Mouse (Mus musculus): ENCODE results near the gene Higd1b. TPM values are rescaled to one million over a fixed set of nuclear protein-coding genes. Genes with fewer than 3 reads are reported as not detected.

Gene Higd1b
- polyA plus RNA-seq, 1 experiment from 2014 or later = not detected

DNA sequence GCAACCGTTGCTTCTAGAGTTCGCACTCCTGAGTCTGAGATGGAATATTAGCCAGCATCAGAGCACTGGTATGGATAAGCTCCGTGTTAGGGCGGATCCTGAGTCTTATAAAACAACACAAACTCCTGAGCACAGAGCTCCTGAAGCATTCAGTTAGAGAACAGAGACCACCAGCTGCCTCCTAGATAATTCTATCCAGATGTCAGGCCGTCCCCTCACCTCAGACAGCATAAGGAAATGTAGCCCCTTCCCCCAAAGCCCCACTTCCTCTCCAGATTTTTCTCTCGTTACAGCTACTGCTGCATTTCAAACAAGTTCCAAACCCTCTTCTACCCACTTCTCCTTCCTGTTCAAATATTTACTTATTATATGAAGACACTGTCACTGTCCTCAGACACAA lies 20.3 kb downstream of the Higd1b start:
- H3K4me2 ChIP-seq (ENCODE audit: low read depth, low read length) = no peak overlapping the region
- H3K4me1 ChIP-seq (ENCODE audit: control insufficient read depth, low read depth, low read length) = no peaks in the 10 kb centered on the region
- ATAC-seq (ENCODE audit: low read depth) = no peak
- no peak overlapping the region for H3K9ac ChIP-seq (ENCODE audit: low read depth, low read length)
- no peaks in the 10 kb centered on the region for H3K9me3 ChIP-seq (replicated peaks; ENCODE audit: control insufficient read depth, low read length)
- no peak overlapping the region for H3K27ac ChIP-seq (ENCODE audit: low read length)
- H3K4me3 ChIP-seq (ENCODE audit: low read depth, low read length) = no peak overlapping the region
- WGBS (ENCODE audit: insufficient replicate concordance) = 77% methylated on average over 6 of the region's 6 CpGs
- H3K36me3 ChIP-seq (ENCODE audit: control insufficient read depth, insufficient read depth) = peaks cover 33% of the 10 kb centered on the region
- H3K27me3 ChIP-seq (ENCODE audit: control insufficient read depth, insufficient read depth, low read depth, low read length) = no peaks in the 10 kb centered on the region

DNA sequence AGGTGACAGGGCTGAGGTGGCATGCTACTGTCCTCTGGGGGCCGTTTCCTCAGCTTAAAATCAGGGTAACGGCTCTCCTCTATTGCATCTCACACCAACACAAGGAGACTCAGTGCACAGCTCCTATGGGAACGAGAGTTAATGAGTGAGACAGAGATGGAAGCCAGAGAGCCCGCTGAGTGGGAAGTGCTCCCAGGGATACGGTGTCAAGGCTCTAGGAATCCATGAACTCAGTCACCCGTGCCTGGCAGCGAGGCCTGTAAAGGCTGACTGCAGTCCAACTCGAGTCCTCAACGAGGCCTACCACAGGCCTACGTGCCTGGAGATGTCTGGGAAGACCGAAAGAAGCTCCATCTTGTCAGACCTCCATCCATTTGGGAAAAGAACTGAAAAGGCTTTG lies 23.3 kb downstream of the Higd1b start:
- Histone ChIP-seq H3K4me3 (ENCODE audit: low read depth, low read length) (no peak overlapping the region), H3K4me2 (ENCODE audit: low read depth, low read length) (no peak overlapping the region), H3K9ac (ENCODE audit: low read depth, low read length) (no peak overlapping the region), H3K27ac (ENCODE audit: low read length) (no peak overlapping the region), H3K27me3 (ENCODE audit: control insufficient read depth, insufficient read depth, low read depth, low read length) (no peaks in the 10 kb centered on the region), H3K4me1 (ENCODE audit: control insufficient read depth, low read depth, low read length) (no peaks in the 10 kb centered on the region), H3K9me3 (replicated peaks; ENCODE audit: control insufficient read depth, low read length) (no peaks in the 10 kb centered on the region), H3K36me3 (ENCODE audit: control insufficient read depth, insufficient read depth) (peaks cover 45% of the 10 kb centered on the region)
- WGBS (ENCODE audit: insufficient replicate concordance) = 87% methylated on average over 11 of the region's 11 CpGs
- ATAC-seq (ENCODE audit: low read depth) = no peak

DNA sequence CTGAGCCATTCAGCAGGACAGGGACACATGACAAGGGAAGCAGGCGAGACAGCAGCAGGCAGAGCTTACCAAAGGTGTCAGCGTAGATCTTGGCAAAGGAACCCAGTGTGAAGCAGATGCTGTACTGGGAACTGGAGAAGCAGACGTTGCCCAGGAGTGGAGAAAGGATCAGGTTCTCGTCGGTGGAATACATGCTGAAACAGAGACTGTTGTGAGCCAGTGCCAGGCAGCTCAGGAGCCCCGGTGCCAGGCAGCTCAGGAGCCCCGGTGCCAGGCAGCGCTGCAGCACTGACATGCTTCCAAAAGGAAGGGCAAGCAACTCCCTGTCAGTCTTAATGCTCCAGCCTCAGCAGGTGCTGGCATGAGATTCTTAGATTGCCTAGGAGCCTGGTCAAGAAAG lies 24.3 kb downstream of the Higd1b start:
- H3K4me2 ChIP-seq (ENCODE audit: low read depth, low read length) = no peak overlapping the region
- H3K9ac ChIP-seq (ENCODE audit: low read depth, low read length) = no peak overlapping the region
- ATAC-seq (ENCODE audit: low read depth) = no peak
- peaks cover 42% of the 10 kb centered on the region for H3K36me3 ChIP-seq (ENCODE audit: control insufficient read depth, insufficient read depth)
- H3K4me1 ChIP-seq (ENCODE audit: control insufficient read depth, low read depth, low read length) = no peaks in the 10 kb centered on the region
- H3K4me3 ChIP-seq (ENCODE audit: low read depth, low read length) = no peak overlapping the region
- H3K27me3 ChIP-seq (ENCODE audit: control insufficient read depth, insufficient read depth, low read depth, low read length) = no peaks in the 10 kb centered on the region
- 86% methylated on average over 8 of the region's 8 CpGs for WGBS (ENCODE audit: insufficient replicate concordance)
- no peak overlapping the region for H3K27ac ChIP-seq (ENCODE audit: low read length)
- H3K9me3 ChIP-seq (replicated peaks; ENCODE audit: control insufficient read depth, low read length) = no peaks in the 10 kb centered on the region

DNA sequence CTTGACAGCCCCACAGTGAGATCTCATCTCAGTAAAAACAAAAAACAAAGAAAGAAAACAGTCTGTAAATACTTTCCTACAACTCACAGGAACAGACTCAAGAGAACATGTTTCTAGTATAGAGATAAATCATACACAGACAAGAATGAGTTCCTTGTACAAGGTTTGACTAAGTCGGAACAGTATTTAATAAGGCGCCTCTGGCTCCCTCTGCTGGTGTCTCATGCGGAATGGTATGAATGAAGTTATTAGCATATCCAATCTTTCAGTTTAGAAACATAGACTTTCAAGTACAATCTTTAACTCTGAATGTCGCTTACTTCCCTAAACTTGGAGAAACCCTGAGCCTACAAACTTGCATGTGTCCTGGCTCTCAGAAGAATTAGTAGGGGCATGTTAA lies 28.6 kb downstream of the Higd1b start:
- 47% methylated on average over 4 of the region's 4 CpGs for WGBS (ENCODE audit: insufficient replicate concordance)
- ATAC-seq (ENCODE audit: low read depth) = no peak
- Histone ChIP-seq H3K9me3 (replicated peaks; ENCODE audit: control insufficient read depth, low read length) (no peaks in the 10 kb centered on the region), H3K36me3 (ENCODE audit: control insufficient read depth, insufficient read depth) (peaks cover 50% of the 10 kb centered on the region), H3K27ac (ENCODE audit: low read length) (no peak overlapping the region), H3K4me1 (ENCODE audit: control insufficient read depth, low read depth, low read length) (no peaks in the 10 kb centered on the region), H3K4me3 (ENCODE audit: low read depth, low read length) (no peak overlapping the region), H3K4me2 (ENCODE audit: low read depth, low read length) (no peak overlapping the region), H3K27me3 (ENCODE audit: control insufficient read depth, insufficient read depth, low read depth, low read length) (no peaks in the 10 kb centered on the region), H3K9ac (ENCODE audit: low read depth, low read length) (no peak overlapping the region)

DNA sequence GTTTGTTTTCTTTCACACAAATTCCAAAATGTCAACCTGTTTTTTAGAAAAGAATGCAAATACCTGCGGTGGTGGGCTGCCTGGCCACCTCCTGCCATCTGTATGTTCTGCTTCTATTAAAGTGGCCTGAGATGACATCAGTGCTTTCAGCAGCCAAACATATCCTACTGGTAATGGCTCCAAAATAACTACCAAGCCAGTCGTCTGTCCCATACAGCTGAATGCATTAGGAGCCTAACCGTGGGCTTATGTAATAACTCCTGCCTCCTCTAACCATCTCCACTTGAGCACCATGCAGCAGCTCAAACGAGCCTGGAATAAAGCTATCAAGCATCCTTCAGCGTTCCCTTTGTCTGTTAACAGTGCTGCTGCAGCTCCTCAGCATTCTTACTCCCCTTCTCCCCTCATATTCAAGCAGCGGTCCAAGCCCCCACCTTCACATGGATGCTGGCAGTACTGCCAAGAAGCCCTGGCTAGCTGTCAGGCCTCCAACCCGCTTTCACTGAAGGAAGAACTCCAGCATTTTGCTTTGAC lies 39.2 kb downstream of the Higd1b start:
- no peak overlapping the region for H3K4me3 ChIP-seq (ENCODE audit: low read depth, low read length)
- no peak overlapping the region for H3K4me2 ChIP-seq (ENCODE audit: low read depth, low read length)
- peaks cover 25% of the 10 kb centered on the region; the same call in 1 of the 2 replicates for H3K36me3 ChIP-seq (ENCODE audit: control insufficient read depth, insufficient read depth)
- no peak for ATAC-seq (ENCODE audit: low read depth)
- no peaks in the 10 kb centered on the region for H3K9me3 ChIP-seq (replicated peaks; ENCODE audit: control insufficient read depth, low read length)
- no peaks in the 10 kb centered on the region for H3K27me3 ChIP-seq (ENCODE audit: control insufficient read depth, insufficient read depth, low read depth, low read length)
- 83% methylated on average over 7 of the region's 7 CpGs for WGBS (ENCODE audit: insufficient replicate concordance)
- H3K4me1 ChIP-seq (ENCODE audit: control insufficient read depth, low read depth, low read length) = peaks cover under 1% of the 10 kb centered on the region
- H3K9ac ChIP-seq (ENCODE audit: low read depth, low read length) = no peak overlapping the region
- H3K27ac ChIP-seq (ENCODE audit: low read length) = no peak overlapping the region

DNA sequence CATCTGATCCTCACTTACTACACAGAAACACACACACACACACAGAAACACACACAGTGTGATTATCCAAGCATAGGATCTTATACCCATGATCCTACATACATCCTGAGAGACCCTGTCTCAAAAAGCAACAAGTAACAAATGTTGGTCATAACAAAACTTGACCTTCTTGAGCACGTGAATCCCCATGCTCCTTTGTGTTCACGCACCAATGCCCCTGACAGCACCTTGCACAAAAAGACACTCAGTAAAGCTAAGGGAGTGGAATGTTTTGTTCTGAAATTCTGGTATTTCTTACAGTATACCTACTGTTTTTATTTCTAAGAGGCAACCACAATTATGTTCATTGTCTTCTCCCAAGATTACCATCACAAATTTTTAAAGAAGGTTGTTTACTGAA lies 43.9 kb downstream of the Higd1b start:
- peaks cover 16% of the 10 kb centered on the region; the same call in 1 of the 2 replicates for H3K36me3 ChIP-seq (ENCODE audit: control insufficient read depth, insufficient read depth)
- H3K4me3 ChIP-seq (ENCODE audit: low read depth, low read length) = peak overlapping the region; percentile 75
- peaks cover 4% of the 10 kb centered on the region for H3K27me3 ChIP-seq (ENCODE audit: control insufficient read depth, insufficient read depth, low read depth, low read length)
- no peak overlapping the region for H3K9ac ChIP-seq (ENCODE audit: low read depth, low read length)
- ATAC-seq (ENCODE audit: low read depth) = no peak
- peak overlapping the region; percentile 89 for H3K4me2 ChIP-seq (ENCODE audit: low read depth, low read length)
- no peaks in the 10 kb centered on the region for H3K9me3 ChIP-seq (replicated peaks; ENCODE audit: control insufficient read depth, low read length)
- 81% methylated on average over 2 of the region's 2 CpGs for WGBS (ENCODE audit: insufficient replicate concordance)
- H3K4me1 ChIP-seq (ENCODE audit: control insufficient read depth, low read depth, low read length) = peaks cover 16% of the 10 kb centered on the region
- no peak overlapping the region for H3K27ac ChIP-seq (ENCODE audit: low read length)

DNA sequence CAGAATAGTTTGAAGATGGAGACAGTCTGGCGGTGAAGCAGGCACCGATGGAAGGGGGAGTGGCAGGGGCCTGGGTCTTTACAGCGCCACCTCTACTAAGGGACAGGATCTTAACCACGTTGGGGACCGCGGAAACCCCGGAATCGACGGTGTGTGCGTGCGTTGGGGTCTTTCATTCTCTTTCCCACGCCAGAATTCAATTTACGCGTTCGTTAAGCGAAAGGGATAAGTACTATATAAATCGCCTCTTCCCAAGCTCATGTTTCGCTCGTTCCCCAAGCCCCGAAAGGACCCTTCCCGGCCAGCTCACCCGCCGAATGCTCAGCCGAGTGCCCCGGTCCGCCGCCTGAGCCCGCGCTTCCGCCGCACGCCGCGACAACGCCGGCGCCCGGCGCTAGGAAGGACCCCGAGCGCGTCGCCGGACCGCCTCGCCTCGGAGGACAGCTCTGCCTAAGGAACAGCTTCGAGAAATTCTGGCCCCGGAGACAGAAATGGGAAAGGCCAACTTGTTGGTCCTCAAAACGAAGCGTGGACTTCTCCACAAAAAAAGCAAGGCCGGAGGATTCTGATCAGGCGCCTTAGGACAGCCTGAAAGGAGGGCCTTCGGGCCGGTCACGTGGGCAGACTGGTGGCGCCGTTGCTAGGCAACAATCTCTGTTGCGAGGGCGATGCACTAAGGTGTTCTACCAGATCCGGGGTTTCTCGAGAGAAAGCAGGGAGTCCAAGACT lies 45.1 kb downstream of the Higd1b start, which contains the start of the genes Eftud2 and Ccdc103:
Gene Eftud2 (minus strand): TSS at position 401 of the 729 bp plus-strand sequence.
Gene Ccdc103 (plus strand): TSS at position 620 of the 729 bp plus-strand sequence.
- peaks cover 9% of the 10 kb centered on the region; the same call in 1 of the 2 replicates for H3K36me3 ChIP-seq (ENCODE audit: control insufficient read depth, insufficient read depth)
- peak within 1 kb of the TSS; percentile 80 for H3K9ac ChIP-seq (ENCODE audit: low read depth, low read length)
- H3K4me2 ChIP-seq (ENCODE audit: low read depth, low read length) = peak within 1 kb of the TSS; percentile 89
- H3K27ac ChIP-seq (ENCODE audit: low read length) = peak within 1 kb of the TSS; percentile 79
- H3K4me3 ChIP-seq (ENCODE audit: low read depth, low read length) = peak within 1 kb of the TSS; percentile 75
- no peaks in the 10 kb centered on the region for H3K9me3 ChIP-seq (replicated peaks; ENCODE audit: control insufficient read depth, low read length)
- H3K4me1 ChIP-seq (ENCODE audit: control insufficient read depth, low read depth, low read length) = peaks cover 23% of the 10 kb centered on the region
- H3K27me3 ChIP-seq (ENCODE audit: control insufficient read depth, insufficient read depth, low read depth, low read length) = peaks cover 4% of the 10 kb centered on the region
- under 1% methylated on average over 62 of the region's 62 CpGs for WGBS (ENCODE audit: insufficient replicate concordance)
- ATAC-seq (ENCODE audit: low read depth) = peak; percentile 91

DNA sequence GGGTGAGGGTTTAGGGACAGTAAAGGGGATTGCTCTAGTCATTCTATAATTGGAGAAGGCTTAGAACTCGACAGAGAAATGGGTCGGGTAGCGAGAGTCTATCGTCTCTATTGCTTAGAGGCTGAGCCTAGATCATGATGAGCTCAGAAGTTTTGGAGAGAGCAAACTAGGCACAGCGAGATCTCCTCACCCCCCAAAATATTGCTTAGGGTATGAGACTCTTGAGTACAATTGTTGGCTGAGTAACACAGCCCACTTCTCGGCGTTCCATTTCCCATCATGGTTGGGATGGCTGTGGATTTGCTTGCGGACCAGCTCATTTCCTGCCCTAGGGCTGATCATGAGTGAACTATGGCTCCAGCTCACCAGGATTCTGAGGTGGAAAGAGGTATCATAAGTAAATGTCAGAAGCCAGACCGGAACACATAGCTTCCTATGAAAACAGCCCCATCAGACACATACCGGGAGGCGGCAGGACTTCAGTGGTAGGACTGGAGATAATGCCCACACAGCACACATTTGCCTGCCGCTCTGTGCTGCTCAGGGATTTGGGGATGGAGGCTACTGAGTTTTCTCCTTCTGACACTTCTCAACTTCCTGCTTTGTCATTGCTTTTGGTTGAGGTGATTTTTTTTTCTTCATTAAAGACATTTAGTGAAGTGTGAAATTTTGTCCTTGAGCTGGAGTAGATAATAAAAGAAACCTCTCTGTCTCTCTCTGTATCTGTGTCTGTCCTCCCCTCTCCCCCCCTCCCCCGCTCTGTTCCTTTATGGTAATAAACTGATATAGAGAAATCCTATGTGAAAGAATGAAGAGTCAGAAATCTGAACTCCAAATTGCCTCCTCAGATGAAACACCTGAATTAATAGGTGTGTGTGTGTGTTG lies 45.9 kb downstream of the Higd1b start:
- H3K36me3 ChIP-seq (ENCODE audit: control insufficient read depth, insufficient read depth) = peaks cover 7% of the 10 kb centered on the region; the same call in 1 of the 2 replicates
- H3K9me3 ChIP-seq (replicated peaks; ENCODE audit: control insufficient read depth, low read length) = no peaks in the 10 kb centered on the region
- H3K27me3 ChIP-seq (ENCODE audit: control insufficient read depth, insufficient read depth, low read depth, low read length) = peaks cover 4% of the 10 kb centered on the region
- peak overlapping the region; percentile 80 for H3K9ac ChIP-seq (ENCODE audit: low read depth, low read length)
- ATAC-seq (ENCODE audit: low read depth) = peak; percentile 28
- peak overlapping the region; percentile 75 for H3K4me3 ChIP-seq (ENCODE audit: low read depth, low read length)
- H3K4me2 ChIP-seq (ENCODE audit: low read depth, low read length) = peak overlapping the region; percentile 89
- WGBS (ENCODE audit: insufficient replicate concordance) = 12% methylated on average over 13 of the region's 13 CpGs
- peaks cover 23% of the 10 kb centered on the region for H3K4me1 ChIP-seq (ENCODE audit: control insufficient read depth, low read depth, low read length)
- peak overlapping the region; percentile 79 for H3K27ac ChIP-seq (ENCODE audit: low read length)
